Mouse (Mus musculus) granulocyte monocyte progenitor cell, adult 5-6 weeks (primary cell): ENCODE results near the gene Lmod3. TPM values are rescaled to one million over a fixed set of nuclear protein-coding genes. Genes with fewer than 3 reads are reported as not detected.

Experiments used
- ATAC-seq: replicated peaks from 2 replicates; pipeline ENCODE4 v1.8.0; 2016; ENCODE audit warnings: mild to moderate bottlenecking, moderate TSS enrichment, inconsistent platforms; ENCODE audit not compliant: poor library complexity, severe bottlenecking
- total RNA-seq, 2 experiments: library from RNA; stranded (forward) in 1 of 2; stranded (reverse) in 1 of 2; fragments of 200-712, 200-1000 nt in 1 of 2; fragments of >200 nt in 1 of 2; fragmentation: Nextera tagmentation in 1 of 2; gene quantifications; 2 replicates each; pipeline ENCODE4 v1.2.3; 2014 to 2017

The Lmod3 gene
- total RNA-seq, 2 experiments from 2014 or later: not detected

- 0 out of 2 replicates have a peak, but pooled peaks have one; percentile 10 for ATAC-seq
These were observed 47.6 kb downstream of the Lmod3 start for GRCm38 (mm10) chr6:97204952-97205351.

GRCm38 (mm10) chr6:97204252-97204869 is 48.2 kb downstream of the Lmod3 start:
- ATAC-seq: no peak

GRCm38 (mm10) chr6:97202477-97202876 is 50.1 kb downstream of the Lmod3 start:
- no peak for ATAC-seq

- no peak for ATAC-seq
These were observed 52.1 kb downstream of the Lmod3 start for GRCm38 (mm10) chr6:97200437-97200836.

Other genes starting within 250 kb of the Lmod3 start
- gene Fam19a4, start 192.3 kb downstream of the Lmod3 start, total RNA-seq (2014; fragmentation: Nextera tagmentation): not detected in 2 replicates
- not detected in 2 replicates for gene Fam19a4, start 192.3 kb downstream of the Lmod3 start, total RNA-seq (2017)
- gene Eogt, start 103.6 kb downstream of the Lmod3 start, total RNA-seq (2014; fragmentation: Nextera tagmentation): 1.7 and 1.9 TPM in 2 replicates
- 2.4 and 4.5 TPM in 2 replicates for gene Eogt, start 103.6 kb downstream of the Lmod3 start, total RNA-seq (2017)
- 14.3 and 20.2 TPM in 2 replicates for gene Tmf1, start 73.6 kb downstream of the Lmod3 start, total RNA-seq (2014; fragmentation: Nextera tagmentation)
- gene Tmf1, start 73.6 kb downstream of the Lmod3 start, total RNA-seq (2017): 72.7 and 108 TPM in 2 replicates
- gene Uba3, start 47.1 kb downstream of the Lmod3 start, total RNA-seq (2014; fragmentation: Nextera tagmentation): 35.8 and 36.8 TPM in 2 replicates
- gene Uba3, start 47.1 kb downstream of the Lmod3 start, total RNA-seq (2017): 54.7 and 64.6 TPM in 2 replicates
- 40.8 and 51.9 TPM in 2 replicates for gene Arl6ip5, start 42.1 kb downstream of the Lmod3 start, total RNA-seq (2014; fragmentation: Nextera tagmentation)
- gene Arl6ip5, start 42.1 kb downstream of the Lmod3 start, total RNA-seq (2017): 62.5 and 68.2 TPM in 2 replicates